Mouse (Mus musculus): ENCODE data around the gene Alk.

DNA sequence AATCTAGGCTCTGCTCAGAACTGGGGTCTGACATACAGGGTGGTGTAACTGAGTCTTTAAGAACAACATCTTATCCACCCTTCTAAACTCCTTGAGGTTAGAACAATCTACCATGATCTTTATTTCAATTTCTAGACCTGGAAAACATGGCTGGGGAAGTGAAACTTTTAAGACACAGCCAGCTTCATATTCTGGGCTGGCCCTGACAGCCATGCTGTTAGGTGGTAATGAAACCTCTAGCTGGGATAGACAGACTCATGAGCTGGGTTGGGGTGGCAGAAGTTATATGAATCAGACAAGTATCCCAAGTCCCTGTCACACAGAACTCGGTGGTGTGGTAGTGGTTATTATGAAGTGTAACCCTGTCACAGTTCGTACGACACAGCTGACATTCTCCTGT is 541.4 kb downstream of the Alk start:
- TF ChIP-seq CTCF (IDR thresholded peaks at IDR 0.05; ENCODE audit: borderline replicate concordance, insufficient read depth, low read length): no peak
- no peak for TF ChIP-seq POLR2A (IDR thresholded peaks at IDR 0.05; ENCODE audit: low read depth, low read length)
